Mouse (Mus musculus) liver, embryonic 16.5 days (tissue): Measurements from ENCODE around the gene Rhox13. TPM values are rescaled to one million over a fixed set of nuclear protein-coding genes. Genes with fewer than 3 reads are reported as not detected.

Source experiments
- polyA plus RNA-seq: library from polyadenylated mRNA; unstranded; fragments of >200 nt; fragmentation: Nextera tagmentation; extraction: Ambion mirVana; gene quantifications from 2 replicates; pipeline ENCODE4 v1.2.1, GENCODE M21; 2015

Rhox13 gene
- polyA plus RNA-seq, 1 experiment from 2014 or later: not detected

Other genes starting within 250 kb of the Rhox13 start
- not detected in 2 replicates for gene Rhox8, start 242.3 kb upstream of the Rhox13 start, polyA plus RNA-seq
- gene Rhox7b, start 224.0 kb upstream of the Rhox13 start, polyA plus RNA-seq: not detected in 2 replicates
- not detected in 2 replicates for gene Rhox9, start 219.4 kb upstream of the Rhox13 start, polyA plus RNA-seq
- gene Btg1-ps1, start 102.4 kb upstream of the Rhox13 start, polyA plus RNA-seq: not detected in 2 replicates
- not detected in 2 replicates for gene Btg1-ps2, start 78.1 kb upstream of the Rhox13 start, polyA plus RNA-seq
- not detected in 2 replicates for gene Rhox10, start 54.7 kb upstream of the Rhox13 start, polyA plus RNA-seq
- gene Rhox11, start 36.1 kb upstream of the Rhox13 start, polyA plus RNA-seq: not detected in 2 replicates
- gene Rhox12, start 10.3 kb upstream of the Rhox13 start, polyA plus RNA-seq: not detected in 2 replicates
- 0.79 and 0.98 TPM in 2 replicates for gene Zbtb33, start 68.6 kb downstream of the Rhox13 start, polyA plus RNA-seq
- gene Tmem255a, start 131.2 kb downstream of the Rhox13 start, polyA plus RNA-seq: 2.0 and 2.3 TPM in 2 replicates
- gene Atp1b4, start 195.0 kb downstream of the Rhox13 start, polyA plus RNA-seq: 1.1 and 2.8 TPM in 2 replicates